Mouse (Mus musculus): ENCODE data around the gene Phf13.

Gene Phf13

DNA sequence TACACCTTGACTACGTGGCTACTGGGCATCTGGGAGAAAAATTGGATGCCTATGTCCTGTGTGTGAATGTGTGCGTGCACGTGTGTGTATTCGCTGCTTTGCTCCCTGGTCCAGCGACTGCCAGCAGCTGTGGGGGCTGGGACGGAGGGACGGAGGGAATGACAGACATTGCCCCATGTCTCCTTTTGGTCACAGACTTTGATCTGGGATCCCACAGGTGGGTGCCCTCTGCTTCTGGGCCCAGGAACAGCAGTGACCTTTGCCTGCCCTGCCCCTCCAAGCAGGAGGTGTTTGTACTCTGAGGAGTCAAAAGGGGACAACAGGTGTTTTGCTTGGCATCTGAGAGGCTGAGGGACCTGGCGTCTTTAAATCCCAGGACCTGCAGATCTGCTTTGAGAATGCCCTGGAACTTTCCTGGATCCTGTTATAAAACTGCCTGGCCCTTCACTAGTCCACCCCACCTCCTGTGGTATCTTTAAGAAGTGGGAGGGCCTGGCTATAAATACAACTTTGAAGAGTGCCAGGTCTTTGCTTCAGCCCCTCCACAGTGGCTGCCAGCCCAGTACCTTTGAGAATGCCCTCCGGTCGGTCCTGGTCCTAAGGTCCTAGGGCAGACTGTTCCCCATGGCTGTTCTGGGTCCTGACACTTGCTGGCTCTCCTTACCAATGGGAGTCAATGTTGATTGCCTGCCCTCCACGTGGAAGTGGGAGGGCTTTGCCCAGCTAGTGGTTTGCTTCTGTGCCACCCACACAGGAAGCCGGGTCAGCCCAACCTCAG, 17.2 kb upstream of the Phf13 start:
- DNase-seq (ENCODE audit: low read depth, low spot score): no peak

DNA sequence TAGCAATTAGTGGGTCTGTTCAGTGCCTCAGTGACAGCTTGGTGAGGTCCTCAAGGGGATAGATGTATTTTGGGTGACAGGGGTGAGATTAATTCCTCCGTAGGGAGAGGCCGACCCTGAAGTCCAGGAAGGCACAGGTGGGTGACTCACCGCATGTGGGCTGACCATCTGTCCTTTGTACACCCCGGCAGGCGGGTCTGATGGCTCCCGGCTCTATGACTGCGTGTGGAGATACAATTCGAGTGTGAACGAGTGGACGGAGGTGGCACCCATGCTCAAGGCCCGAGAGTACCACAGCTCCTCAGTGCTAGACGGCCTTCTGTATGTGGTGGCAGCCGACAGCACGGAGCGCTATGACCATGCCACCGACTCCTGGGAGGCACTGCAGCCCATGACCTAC, 16.1 kb upstream of the Phf13 start:
- DNase-seq (ENCODE audit: low read depth, low spot score): no peak

DNA sequence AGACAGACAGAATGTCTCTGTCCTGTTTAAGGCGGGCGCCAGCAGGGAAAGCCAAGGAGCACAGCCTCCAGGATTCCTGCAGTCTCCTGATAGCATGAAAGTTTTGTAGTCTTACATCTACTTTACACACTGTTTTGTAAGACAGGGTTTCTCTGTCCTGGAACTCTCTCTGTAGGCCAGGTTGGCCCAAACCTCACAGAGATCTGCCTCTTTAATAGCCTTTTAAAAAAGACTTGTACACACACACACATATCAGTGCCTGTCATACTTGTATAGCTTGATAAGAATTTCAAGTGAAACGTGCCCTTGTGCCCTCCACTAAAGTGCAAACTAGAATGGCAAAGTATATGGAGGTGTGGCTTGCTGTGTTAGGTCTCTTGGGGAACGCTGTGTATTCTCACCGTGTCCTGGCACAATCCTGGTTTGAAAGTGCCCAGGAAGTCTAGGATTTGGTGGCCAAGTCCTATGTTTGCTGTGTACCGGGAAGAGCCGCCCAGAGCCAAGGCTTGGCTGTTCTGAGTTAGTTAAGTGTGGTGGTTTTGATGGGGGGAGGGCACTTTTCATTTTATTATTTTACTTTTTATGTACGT, 15.2 kb upstream of the Phf13 start:
- DNase-seq (ENCODE audit: low read depth, low spot score): no peak

DNA sequence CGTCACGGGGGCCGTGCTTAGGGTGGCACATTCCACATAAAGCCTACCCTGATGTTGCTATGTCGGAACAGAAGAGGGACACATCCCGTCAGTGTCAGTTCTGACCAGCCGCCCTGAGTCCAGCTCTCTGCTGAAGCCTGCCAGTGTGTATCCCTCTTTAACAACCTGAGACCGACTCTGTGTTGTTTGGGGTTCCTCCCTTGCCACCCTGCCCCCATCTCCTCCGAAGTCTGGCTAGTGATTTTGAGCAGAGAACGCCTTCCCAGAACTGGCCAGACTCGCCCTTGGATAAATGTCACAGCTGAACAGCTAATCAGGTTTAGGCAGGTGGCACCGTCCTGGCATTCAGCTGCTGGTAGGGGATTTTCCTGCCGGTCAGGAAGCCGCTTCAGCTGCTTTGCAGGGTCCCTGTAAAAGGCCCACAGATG, 14.7 kb upstream of the Phf13 start:
- no peak for DNase-seq (ENCODE audit: low read depth, low spot score)

DNA sequence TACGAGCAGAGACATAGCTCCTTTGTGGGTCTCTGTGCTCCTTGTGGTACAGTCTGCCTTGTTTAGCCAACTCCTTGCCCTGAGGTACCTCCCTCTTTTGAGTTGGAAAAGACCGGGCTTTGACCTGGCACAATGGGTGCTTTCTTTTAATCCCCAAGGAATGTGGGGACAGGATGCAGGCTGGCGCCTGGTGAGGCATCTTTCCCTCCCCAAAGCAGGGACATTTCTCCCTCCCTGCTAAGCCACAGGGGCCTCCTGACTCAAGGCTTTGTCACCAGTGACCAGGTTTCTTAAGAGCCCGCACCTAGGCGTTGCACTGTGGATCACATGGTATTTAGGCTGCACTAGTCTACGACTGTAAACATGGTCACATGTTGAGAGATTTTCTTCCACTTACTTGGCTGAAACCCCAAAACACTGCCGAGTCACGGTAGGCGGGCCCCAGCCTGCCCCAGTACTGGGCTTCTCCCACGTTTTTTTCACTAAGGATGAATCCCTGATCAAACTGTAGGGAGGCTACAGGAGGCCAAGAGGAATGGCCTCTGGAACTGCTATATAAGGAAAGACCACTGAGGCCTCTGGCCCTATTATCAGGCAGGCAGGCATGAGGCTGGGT, 14.1 kb upstream of the Phf13 start:
- DNase-seq (ENCODE audit: low read depth, low spot score): peak; percentile 52

DNA sequence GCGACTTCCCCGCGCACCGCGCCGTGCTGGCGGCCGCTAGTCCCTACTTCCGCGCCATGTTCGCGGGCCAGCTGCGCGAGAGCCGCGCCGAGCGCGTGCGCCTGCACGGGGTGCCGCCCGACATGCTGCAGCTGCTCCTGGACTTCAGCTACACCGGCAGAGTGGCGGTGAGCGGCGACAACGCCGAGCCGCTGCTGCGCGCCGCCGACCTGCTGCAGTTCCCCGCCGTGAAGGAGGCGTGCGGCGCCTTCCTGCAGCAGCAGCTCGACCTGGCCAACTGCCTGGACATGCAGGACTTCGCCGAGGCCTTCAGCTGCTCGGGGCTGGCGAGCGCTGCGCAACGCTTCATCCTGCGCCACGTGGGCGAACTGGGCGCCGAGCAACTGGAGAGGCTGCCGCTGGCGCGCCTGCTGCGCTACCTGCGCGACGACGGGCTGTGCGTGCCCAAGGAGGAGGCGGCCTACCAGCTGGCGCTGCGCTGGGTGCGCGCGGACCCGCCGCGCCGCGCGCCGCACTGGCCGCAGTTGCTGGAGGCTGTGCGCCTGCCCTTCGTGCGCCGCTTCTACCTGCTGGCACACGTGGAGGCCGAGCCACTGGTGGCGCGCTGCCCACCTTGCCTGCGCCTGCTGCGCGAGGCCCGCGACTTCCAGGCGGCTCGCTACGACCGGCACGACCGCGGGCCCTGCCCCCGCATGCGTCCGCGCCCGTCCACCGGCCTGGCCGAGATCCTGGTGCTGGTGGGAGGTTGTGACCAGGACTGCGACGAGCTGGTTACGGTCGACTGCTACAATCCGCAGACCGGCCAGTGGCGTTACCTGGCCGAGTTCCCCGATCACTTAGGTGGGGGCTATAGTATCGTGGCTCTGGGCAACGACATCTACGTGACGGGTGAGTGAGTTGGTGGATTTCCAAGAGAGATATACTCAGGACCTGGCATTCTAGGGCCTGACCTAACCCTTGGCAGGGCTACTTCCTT, 13.3 kb upstream of the Phf13 start:
- peak; percentile 84 for DNase-seq (ENCODE audit: low read depth, low spot score)

DNA sequence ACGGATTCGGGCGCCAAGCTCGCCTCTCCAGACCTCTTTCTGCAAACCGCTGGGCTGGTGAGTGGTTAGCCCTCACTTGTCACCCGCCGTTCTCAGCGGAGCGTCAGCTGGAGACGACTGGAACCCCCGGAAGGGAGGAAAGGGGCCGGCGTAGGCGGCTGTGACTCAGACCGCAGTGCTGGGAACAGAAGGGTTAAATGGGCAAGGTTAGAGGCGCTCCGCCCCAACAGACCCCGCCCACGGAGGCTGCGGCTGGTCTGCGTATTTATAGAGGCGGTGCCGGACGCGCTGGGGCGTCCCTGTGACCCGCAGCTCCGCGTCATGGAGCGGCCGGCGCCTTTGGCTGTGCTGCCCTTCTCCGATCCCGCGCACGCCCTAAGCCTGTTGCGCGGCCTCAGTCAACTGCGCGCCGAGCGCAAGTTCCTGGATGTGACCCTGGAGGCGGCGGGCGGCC, 12.6 kb upstream of the Phf13 start, which contains the start of gene Klhl21:
TSS of gene Klhl21 (plus strand) at position 182 of the 454 bp plus-strand sequence.
- peak; percentile 97 for DNase-seq (ENCODE audit: low read depth, low spot score)

DNA sequence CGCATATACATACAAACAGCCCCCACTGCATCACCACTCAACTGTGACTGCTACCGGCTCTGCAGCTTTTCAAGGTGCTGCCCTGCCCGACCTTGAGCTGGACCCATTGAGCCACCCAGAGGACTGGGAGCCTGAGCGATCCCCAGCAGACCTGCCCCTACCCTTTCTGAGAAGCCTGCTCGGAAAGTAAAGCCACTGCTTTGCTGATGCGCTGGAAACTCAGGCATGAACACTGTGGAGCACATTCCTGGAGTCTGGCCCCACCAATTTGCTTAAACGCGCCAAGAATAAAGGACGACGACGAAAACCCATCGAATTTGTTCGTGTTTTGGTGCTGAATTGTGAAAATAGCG, 12.1 kb upstream of the Phf13 start:
- no peak for DNase-seq (ENCODE audit: low read depth, low spot score)

DNA sequence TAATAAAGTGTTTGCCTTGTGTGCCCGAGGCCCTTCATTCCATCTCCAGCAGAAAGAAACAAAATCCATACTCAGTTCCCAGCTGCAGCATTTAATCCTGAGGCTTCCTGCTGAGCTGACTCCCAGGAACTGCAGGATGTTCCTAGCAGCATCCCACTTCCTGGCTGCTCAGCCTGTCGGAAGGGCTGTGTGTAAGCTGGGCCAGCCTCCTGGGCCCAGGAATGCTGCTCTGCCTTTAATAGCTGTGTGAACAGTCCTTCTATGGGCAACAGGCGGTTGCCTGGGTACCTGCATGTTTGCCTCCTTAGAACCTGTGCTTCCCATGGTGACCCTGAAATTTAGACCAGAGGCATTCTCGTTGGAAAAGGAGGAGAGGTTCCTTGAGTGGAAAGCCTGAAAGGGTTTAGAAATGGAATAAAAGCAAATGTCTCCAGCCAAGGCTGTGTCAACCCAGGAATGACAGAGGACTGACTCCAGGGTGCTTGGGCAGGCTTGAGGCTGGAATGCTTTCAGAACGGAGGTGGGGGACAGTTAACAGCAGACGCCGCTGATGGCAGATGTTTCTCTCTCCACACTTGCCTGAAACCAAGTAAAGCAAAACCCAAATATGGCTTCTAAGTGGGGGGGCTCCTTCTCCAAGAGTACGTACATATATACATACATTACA, 11.6 kb upstream of the Phf13 start:
- DNase-seq (ENCODE audit: low read depth, low spot score): peak; percentile 67

DNA sequence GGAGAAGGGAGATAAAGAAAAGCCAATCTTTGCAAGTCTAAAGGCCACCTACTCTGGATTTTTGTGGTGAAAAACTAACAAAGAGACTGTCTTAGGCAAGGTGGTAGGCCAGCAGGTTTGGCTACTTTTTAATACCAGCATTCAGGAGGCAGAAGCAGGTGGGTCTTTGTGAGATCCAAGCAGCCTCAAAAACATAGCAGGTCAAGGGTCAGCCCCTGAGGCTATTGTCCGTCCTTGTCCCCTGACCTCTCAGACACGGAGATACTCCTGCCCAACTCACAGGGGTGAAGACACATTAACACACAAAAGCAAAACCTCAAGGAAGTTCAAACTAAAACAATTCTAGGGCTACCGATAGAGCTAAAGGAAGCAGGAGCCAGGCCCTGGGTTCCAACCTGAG, 10.8 kb upstream of the Phf13 start:
- peak; percentile 29 for DNase-seq (ENCODE audit: low read depth, low spot score)

DNA sequence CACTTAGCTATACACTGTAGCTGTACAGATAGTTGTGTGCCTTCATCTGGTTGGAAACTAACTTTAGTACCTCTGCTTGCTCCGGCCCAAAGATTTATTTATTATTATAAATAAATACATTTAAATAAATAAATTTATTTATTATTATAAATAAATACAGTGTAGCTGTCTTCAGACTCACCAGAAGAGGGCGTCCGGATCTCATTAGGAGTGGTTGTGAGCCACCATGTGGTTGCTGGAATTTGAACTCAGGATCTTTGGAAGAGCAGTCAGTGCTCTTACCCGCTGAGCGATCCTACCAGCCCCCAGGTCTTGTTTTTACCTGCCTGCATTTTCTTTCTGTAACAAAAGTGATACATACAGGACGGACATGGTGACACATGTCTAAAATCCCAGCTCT, 10.1 kb upstream of the Phf13 start:
- DNase-seq (ENCODE audit: low read depth, low spot score): no peak

DNA sequence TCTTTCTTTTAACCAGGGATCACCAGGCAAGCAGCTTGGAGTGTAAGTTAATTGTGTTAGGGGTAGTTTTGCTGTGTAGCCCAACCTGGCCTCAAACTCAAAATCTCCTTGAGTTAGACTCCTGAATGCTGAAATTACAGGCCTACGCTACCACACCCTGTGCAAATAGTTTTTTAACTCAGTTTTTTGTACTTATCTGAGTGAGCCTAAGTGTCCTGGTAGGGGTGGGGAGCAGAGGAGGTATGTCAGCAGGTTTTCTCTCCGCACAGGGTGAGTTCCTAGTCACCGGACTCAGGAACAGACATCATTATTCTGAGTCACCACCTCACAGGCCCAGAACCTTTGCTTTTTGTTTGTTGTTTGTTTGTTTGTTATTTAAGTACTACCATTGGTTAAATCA, 6.0 kb upstream of the Phf13 start:
- DNase-seq (ENCODE audit: low read depth, low spot score): no peak

DNA sequence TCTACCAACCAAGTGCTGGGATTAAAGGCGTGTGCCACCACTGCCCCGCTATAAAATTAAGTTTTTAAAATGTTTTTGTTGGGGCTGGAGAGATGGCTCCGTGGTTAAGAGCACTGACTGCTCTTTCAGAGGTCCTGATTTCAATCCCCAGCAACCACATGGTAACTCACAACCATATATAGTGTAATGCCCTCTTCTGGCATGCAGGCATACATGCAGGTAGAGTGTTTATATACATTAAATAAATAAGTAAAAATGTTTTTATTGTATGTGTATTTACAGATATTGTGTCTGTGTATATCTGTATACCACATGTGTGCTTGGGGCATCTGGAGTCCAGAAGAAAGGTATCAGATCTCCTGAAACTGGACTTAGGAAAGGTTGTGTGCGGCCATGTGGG, 5.3 kb upstream of the Phf13 start:
- no peak for DNase-seq (ENCODE audit: low read depth, low spot score)

DNA sequence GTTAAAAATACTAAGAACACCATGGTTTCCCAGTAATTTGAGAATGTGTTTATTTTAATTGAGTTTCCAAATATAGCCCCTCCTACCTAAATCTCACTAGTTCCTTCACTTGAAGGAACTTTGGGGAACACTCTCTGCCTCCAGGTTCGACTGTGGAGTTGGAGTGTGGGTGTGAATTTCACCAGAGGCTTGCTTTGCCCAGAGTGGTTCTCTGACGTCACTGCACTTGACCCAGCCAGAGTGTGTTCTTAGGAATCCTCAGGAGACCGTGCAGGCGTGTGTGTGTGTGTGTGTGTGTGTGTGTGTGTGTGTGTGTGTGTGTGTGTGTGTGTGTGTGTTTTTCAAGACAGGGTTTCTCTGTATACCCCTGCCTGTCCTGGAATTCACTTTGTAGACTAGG, 4.8 kb upstream of the Phf13 start:
- DNase-seq (ENCODE audit: low read depth, low spot score): peak; percentile 37

DNA sequence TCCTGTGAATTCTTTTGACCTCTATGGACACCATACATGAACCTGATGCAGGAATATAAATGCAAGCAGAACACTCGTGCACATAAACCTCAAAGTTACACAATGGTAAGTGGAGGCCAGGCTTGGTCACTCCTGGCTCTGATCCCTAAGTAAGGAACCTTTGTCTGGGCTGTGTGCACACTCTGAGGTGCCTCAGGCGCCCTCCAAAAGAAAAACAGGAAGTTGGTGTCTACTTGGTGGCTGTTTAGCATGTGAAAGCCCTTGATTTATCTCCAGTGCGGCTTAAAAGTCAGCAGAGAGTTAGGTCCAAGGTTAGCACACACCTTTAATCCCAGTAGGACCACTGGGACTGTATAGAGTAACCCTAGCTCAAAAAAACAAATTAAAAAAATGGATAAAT, 3.4 kb upstream of the Phf13 start:
- DNase-seq (ENCODE audit: low read depth, low spot score): peak; percentile 80

DNA sequence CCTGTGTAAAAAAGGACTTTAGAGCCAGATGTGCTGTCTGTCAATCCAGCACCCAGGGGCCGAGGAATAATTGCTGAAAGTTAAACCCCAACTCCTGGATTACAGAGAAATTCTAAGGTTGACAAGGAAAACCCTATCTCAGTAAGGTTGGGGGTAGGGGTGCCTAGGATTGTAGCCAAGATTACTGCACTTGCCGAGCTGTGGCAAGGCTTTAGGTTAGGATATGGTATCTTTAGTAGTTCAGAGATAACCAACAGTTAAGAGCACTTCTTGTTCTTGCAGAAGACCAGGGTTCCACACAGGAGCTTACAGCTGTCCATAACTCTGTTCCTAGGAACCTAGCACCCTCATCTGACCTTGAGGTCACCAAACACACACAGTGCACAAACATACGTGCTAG, 1.6 kb upstream of the Phf13 start:
- DNase-seq (ENCODE audit: low read depth, low spot score): no peak

DNA sequence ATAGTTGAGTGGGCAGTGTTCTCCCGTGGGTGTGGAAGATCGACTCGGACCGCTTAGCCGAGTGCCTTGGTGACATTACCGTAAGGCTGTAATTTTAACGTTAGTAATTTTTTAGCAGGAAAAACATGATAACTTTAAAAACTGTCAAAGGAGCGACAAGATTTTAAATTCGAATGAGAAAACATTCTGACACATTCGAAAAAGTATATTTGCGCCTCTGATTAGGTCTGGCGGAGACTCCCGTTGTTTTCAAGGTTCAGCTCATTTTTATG, 829 bp upstream of the Phf13 start:
- no peak for DNase-seq (ENCODE audit: low read depth, low spot score)

DNA sequence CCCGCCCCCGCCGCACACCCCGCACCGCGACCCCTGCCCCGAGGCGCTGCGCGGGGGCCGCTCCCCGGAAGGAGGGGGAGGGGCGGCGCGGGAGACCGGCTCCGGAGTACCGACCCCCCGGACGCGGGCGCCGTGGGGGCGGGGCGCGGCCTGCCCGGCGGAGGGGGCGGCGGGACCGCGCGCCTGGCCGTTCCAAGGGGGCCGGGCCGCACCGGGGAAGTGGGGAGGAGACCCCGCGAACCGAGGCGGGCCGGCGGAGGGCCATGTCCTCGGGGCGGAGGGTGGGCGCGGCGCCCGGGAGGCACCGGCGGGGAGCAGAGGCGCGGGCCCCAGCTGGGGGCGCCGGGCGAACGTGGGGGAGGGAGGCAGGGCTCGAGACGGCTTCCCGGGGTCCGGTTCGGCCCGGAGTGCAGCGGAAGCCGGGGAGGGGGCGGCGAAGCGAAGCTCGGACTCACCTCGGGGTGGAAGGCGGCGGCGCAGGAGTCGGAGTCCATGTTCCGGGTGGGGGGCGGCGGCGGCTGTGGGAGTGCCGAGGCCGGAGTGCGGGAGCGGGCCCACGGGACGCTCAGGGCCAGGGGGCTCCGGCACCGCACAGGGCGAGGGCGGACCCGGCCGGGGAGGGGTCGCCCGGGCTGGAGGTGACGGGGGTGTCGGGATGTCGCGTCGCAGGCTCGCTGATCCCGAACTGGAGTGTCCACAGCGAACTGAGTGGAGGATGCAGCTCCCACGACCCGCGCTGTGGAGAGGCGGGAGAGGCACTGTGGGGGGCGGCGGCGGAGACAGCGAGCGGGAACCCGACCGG, 486 bp downstream of the Phf13 start:
- DNase-seq (ENCODE audit: low read depth, low spot score): no peak

DNA sequence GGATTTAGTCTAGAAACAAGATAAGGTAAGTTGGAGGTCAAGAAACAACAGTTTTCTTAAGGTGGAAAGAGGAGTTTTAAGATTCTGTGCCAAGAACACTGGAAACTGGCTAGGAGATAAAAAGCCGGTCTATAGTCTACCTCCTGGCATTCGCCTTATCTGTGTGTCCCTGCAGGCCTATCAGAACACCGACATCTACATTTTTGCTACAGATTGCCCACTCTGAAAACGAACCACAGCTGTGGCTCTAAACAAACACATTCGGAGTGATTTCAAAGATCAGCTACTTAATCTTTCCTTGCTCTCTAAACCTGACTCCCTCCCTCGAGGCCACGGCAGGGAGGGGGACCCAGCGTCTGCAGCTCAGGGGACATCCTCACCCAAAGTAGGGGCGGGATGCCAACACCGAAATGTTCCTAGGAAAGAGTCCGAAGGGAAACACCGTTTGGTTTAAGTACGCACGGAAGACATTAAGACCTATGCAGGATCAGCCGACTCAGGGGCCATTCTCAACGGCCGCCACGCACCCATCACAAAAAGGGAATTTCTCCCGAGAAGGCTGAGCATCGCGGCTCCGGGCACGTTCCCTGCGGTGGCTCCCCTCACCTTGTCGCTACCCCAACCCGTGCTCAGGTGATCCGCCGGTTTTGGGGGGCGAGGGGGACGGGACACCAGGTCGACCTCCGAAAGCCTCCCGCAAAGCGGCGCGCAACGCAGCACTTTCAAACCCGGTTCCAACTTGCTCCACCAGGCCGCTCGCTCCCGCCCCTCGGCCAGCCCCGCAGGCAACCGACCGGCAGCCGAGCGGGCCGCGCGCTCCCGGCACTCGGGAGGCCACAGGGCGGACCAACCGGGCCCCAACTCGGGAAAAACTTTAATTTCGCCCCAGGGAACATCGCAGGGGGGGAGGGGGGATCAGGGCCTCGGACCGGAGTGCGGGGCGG, 1.6 kb downstream of the Phf13 start:
- peak; percentile 48 for DNase-seq (ENCODE audit: low read depth, low spot score)

DNA sequence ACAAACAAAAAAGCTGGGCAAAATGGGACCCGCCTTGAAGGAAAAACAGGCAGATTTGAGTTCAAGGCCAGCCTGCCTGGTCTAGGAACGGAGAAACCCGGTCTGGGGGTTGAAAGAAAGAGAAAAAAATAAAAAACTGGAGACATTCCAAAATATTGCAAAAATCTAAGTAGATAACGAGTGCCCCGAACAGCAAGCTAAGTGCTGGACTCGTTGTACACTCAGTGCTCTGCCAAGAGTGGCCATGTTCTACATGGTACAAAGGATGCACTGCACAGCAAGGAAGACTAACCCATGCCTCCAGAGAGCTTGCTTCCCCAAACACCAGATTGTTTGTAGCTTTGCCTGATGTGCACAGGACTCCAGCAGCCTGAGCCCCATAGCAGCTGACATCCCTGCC, 3.0 kb downstream of the Phf13 start:
- no peak for DNase-seq (ENCODE audit: low read depth, low spot score)
